Mouse (Mus musculus): ENCODE results near the gene Hapln4.

The Hapln4 gene

DNA sequence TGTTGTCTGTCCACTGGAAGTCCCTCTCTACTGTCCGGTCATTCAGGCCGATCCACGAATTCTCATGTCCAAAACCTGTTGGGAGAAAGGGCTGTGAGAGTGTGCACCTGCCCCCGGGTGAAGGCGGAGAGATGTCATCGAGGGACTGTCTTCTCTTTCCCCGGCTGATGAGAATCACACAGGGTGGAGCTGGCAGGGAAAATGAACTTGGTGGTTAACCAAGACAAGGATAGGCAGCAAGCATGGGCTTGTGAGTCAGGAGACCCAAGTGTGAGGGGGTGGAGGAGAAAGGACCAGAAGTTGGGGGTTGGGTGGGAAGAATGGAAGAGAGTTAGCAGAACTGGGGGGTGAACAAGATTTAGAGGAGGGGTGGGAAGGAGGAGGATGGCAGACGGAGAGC is 17.0 kb downstream of the Hapln4 start:
- DNase-seq (ENCODE audit: low spot score) = no peak

DNA sequence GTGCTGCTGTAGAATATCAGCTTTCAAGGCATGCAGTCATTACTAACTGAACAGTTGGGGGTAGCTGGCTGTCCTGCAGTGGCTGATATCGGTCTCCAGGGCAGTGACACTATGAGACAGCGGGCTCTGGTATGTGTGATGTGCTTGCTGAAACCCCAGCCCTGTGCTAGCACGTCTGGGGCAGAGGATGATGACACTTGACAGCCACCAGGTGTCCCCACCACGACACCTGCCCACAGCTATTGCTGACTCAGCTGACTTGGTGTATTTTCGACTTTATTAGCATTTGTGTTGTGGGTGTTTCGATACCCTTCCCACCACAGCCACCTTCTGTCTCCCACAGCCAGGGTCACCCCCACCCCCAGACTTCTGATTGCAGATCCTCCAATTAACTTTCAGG is 21.2 kb downstream of the Hapln4 start:
- DNase-seq (ENCODE audit: low spot score) = no peak

DNA sequence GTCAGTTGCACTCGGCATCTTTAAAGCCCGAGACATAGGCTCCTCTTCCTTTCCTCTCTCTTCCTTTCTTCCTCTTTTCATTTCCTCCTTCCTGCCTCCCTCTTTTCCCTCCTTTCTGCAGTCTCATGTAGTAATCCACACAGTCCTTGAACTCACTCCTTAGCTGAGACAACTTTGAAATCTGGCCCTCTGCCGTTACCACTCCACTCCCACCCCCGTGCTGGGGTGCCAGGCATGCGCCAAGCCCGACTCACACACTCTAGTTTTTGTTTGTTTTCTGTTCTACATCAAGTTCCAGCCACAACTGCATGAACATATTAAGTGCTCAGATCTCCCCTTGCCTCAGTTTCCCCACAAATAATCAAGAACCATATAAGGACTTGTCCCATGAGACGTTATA is 21.7 kb downstream of the Hapln4 start:
- no peak for DNase-seq (ENCODE audit: low spot score)

DNA sequence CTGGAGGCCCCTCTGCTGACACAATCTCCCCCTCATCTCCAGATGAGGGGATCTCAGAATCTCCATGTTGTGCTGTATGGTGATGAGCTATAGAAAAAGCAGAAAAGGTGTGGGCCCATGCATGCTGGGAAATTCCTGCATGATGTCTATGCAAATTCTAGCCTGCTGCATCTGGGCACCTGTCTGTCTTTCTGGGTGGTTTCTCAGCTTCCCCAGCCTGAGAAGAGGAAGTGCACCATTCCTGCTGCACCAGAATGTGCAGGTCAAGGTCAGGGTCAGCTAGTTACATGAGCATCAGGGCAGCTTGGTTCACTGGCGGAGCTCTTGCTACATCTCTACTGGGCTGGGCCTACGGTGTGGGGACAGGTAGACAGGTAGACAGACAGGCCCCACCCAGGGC is 27.2 kb downstream of the Hapln4 start:
- no peak for DNase-seq (ENCODE audit: low spot score)

- no peak for DNase-seq (ENCODE audit: low spot score)
These were observed 28.0 kb downstream of the Hapln4 start for GRCm38 (mm10) chr8:70111192-70111795.

DNA sequence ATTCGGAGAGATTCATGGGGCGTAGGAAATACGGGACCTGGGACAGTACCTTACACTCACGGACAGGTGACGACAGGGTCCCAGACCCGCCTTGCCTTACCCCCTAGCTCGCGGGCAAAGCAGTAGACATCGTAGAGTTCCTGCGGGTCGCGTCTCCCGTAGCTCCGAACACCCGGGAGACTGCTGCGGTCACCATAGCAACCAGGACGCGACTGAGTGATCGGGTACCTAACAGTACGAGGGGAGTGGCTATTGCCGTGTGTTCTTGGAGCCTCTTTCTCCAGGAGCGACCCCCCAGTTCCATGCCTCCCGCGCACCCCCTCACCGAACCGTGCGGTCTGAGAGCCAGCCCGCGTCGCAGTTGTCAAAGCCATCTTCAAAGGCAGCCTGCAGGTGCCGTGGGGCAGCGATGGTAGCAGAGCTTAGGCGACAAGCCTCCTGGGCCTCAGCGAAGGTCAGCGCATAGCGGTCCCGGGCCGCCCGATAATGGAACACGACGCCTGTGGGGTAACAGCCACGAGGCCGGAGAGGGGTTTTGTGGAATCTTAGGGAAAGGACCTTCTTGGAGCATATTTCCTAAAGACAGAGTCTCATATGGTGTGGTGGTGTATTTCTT is 29.3 kb downstream of the Hapln4 start:
- no peak for DNase-seq (ENCODE audit: low spot score)

DNA sequence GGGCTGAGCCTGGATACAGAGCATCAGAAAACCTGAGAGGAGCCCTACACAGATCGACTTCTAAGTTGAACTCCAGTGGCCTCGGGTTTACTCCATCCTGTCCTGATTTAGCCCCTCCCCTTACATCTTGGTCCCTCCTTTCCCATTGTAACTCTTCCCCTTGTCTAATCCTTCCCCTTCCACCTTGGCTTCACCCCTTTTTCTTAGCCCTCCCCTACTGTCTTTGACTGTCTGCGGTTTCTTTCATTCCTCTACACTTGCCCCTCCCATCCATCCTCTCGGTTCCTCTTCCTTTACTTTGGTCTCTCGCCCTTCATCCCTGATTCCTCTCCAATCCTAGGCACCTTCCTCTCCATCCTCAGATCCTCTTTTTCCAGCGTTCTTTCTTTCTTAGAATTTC is 31.2 kb downstream of the Hapln4 start:
- no peak for DNase-seq (ENCODE audit: low spot score)

GRCm38 (mm10) chr8:70114892-70115291 is 31.6 kb downstream of the Hapln4 start:
- no peak for DNase-seq (ENCODE audit: low spot score)

- no peak for DNase-seq (ENCODE audit: low spot score)
These were observed 34.4 kb downstream of the Hapln4 start for GRCm38 (mm10) chr8:70117611-70118010.

DNA sequence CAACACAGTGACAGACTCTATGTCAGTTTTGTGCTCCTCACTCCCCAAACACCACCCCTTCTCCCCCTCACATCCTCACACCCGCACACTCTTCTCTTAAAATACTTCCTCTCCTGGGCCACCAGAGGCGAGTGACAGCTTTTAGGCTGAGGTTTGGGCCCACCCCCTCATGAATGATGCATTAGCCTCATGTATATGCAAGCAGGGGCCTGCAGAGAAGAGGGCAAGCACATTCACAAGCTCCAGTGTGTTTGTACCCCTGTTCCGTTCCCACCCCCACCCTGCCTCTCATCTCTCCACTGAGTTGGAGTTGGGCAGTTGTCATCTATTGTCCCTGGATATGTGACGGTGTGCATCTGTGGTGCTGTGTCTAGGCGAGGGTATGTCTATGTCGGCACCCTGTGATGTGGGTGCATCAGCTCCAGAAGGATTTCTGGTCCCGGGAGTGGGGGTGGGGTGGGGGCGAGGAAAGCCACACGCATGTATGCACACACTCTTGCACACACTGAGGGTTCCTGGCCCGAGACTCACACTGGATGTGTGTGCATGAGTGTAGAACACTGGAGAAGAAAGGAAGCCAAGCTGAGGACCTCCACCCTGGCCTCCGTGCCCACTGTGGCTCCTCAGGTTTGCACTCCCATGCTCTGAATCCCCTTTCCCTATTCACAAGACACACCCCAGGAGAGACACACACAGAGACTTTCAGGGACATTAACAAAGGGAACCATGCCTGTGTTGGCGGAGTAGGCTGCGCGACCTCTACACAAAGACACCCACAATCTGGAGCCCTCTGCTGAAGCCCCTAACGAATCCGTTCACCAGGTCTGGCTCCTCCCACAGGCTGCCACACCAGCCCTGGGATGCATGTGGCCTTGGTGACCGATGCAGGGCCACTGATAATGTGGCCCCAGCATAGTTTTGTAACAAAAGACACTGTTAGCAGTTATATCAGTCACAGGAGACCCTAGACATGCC is 35.8 kb downstream of the Hapln4 start:
- no peak for DNase-seq (ENCODE audit: low spot score)

- DNase-seq (ENCODE audit: low spot score) = no peak
These were observed 37.4 kb downstream of the Hapln4 start, which contains the start of gene Ncan for GRCm38 (mm10) chr8:70120667-70121066. Gene Ncan (minus strand): TSS chr8:70120873.

DNA sequence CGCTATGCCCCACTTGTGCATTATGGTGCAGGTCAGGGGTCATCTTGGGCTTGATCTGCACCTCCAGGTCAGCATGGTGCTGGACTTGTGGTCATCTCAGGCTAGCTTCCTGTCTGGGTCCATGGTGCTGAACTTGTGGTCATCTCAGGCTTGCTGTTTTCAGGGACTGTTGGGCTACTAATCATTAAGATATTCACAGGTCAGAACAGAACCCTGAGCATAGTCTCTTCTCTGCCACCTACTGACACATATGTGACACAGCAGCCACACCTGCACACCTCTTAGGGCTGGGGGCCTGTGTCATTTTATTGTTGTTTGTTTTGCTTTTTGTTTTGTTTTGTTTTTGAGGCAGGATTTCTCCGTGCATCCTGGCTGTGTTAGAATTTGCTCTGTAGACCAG is 39.6 kb downstream of the Hapln4 start:
- DNase-seq (ENCODE audit: low spot score) = no peak

DNA sequence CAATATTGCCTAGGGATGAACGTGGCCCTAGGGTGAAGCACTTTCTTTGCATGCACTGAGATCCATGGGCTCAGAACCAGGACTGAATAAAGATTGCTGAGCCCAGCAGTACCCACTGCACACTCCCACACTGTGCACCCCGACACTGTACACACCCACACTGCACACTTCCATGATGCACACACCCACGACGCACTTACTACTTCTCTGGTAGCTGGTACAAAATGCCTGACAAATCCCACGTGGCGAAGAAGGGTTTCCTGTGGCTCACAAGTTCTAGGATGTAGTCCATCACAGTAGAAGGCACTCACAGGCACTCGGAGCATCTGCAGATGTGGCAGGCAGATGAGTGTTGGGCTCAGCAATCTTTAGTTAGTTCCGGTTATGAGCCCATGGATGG is 41.7 kb downstream of the Hapln4 start:
- DNase-seq (ENCODE audit: low spot score) = no peak

GRCm38 (mm10) chr8:70128435-70128834 is 45.2 kb downstream of the Hapln4 start:
- no peak for DNase-seq (ENCODE audit: low spot score)

GRCm38 (mm10) chr8:70129309-70129952 is 46.2 kb downstream of the Hapln4 start:
- DNase-seq (ENCODE audit: low spot score) = no peak

DNA sequence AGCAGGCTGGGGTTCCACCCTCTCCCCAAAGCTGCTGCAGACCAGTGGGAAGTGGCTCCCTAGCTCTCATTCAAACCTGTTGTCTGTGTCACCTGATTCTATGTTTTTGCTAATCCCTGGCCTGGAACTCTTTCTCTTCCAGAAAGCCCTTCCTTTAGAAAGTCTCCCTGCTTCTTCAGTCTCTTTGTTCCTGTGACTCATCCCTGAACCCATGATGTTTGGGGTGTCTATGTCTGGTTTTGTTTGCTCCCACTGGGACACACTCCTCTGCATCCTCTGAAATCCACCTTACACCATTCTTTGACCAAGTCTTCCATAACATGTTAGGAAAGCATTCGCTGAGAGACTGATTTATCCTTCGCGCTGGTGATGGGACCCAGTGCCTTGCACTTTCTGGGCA is 46.8 kb downstream of the Hapln4 start:
- no peak for DNase-seq (ENCODE audit: low spot score)

DNA sequence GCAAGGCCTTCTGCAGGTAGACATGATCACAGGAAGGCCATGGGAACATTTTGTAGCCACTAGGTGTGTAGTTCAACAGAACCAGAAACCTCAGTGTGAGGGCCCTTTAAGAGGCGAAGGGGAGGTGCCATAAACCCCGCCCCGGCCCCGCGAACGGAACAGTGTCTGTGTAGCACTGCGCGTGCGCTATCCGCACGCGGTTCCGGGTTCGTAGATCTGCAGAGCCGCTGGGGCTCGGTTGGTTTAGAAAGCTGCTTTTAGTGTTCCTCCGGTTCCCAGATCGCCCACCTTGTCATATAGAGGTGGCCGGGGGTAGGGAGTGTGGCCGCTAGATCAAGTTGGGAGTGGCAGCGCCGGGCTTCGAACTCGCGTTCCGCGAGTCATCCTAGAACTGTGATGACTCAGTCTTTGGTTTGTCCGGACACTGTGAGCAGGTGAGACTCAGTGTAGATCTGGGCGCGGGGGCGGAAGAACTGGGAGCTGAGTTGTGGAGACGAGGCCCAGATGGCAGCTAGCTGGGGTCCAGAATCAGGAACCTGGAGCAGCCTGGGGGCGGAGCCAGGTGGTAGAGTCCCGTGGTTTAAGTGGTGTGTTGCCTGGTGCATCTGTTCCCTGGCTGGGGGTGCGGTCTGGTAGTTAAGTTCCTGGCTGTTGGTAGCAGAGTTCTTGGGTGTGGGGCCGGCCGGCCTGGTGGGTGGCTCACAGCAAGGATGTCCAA is 48.1 kb downstream of the Hapln4 start, which contains the start of gene Nr2c2ap:
Gene Nr2c2ap, plus strand, starts transcription at position 168 of the 718 bp plus-strand sequence.
- DNase-seq (ENCODE audit: low spot score) = no peak

GRCm38 (mm10) chr8:70134086-70134485 is 50.8 kb downstream of the Hapln4 start:
- DNase-seq (ENCODE audit: low spot score) = no peak

GRCm38 (mm10) chr8:70134931-70135330 is 51.7 kb downstream of the Hapln4 start:
- DNase-seq (ENCODE audit: low spot score) = no peak

GRCm38 (mm10) chr8:70136591-70136990 is 53.3 kb downstream of the Hapln4 start:
- DNase-seq (ENCODE audit: low spot score) = no peak

GRCm38 (mm10) chr8:70137890-70138289 is 54.6 kb downstream of the Hapln4 start:
- DNase-seq (ENCODE audit: low spot score) = no peak
